Mouse (Mus musculus): ENCODE results near the gene Lrrc1. TPM values are rescaled to one million over a fixed set of nuclear protein-coding genes. Genes with fewer than 3 reads are reported as not detected.

The Lrrc1 gene
- polyA plus RNA-seq, 1 experiment from 2014 or later: 5.8 TPM

- 85% methylated on average over 2 of the region's 2 CpGs for WGBS
- Histone ChIP-seq H3K4me3 (ENCODE audit: low read depth, low read length) (no peak overlapping the region), H3K27me3 (replicated peaks; ENCODE audit: control insufficient read depth, insufficient read depth, low read length) (no peaks in the 10 kb centered on the region), H3K4me1 (replicated peaks; ENCODE audit: control insufficient read depth, insufficient read depth, low read length) (peaks cover 6% of the 10 kb centered on the region), H3K27ac (ENCODE audit: low read depth, low read length) (no peak overlapping the region), H3K4me2 (no peak overlapping the region), H3K9ac (ENCODE audit: low read depth, low read length) (no peak overlapping the region), H3K36me3 (ENCODE audit: control insufficient read depth, insufficient read depth, low read length) (no peaks in the 10 kb centered on the region), H3K9me3 (ENCODE audit: control insufficient read depth, low read length) (no peaks in the 10 kb centered on the region)
- no peak for ATAC-seq (replicated peaks; ENCODE audit: low FRiP score)
- no peak for DNase-seq (ENCODE audit: low spot score)
Observed at GRCm38 (mm10) chr9:77459365-77459764, 85.3 kb downstream of the Lrrc1 start.

- ATAC-seq (replicated peaks; ENCODE audit: low FRiP score) (no peak), DNase-seq (ENCODE audit: low spot score) (no peak)
- Histone ChIP-seq H3K9ac (ENCODE audit: low read depth, low read length) (no peak overlapping the region), H3K4me3 (ENCODE audit: low read depth, low read length) (no peak overlapping the region), H3K27ac (ENCODE audit: low read depth, low read length) (no peak overlapping the region), H3K4me1 (replicated peaks; ENCODE audit: control insufficient read depth, insufficient read depth, low read length) (no peaks in the 10 kb centered on the region; the same call in 1 of the 2 replicates), H3K9me3 (ENCODE audit: control insufficient read depth, low read length) (no peaks in the 10 kb centered on the region), H3K27me3 (replicated peaks; ENCODE audit: control insufficient read depth, insufficient read depth, low read length) (no peaks in the 10 kb centered on the region), H3K36me3 (ENCODE audit: control insufficient read depth, insufficient read depth, low read length) (no peaks in the 10 kb centered on the region), H3K4me2 (no peak overlapping the region)
- 73% methylated on average over 13 of the region's 13 CpGs for WGBS
Observed at GRCm38 (mm10) chr9:77456169-77456826, 88.4 kb downstream of the Lrrc1 start.

GRCm38 (mm10) chr9:77455439-77456168, 89.1 kb downstream of the Lrrc1 start:
- Histone ChIP-seq H3K4me3 (ENCODE audit: low read depth, low read length) (no peak overlapping the region), H3K9ac (ENCODE audit: low read depth, low read length) (no peak overlapping the region), H3K9me3 (ENCODE audit: control insufficient read depth, low read length) (no peaks in the 10 kb centered on the region), H3K27ac (ENCODE audit: low read depth, low read length) (no peak overlapping the region), H3K4me1 (replicated peaks; ENCODE audit: control insufficient read depth, insufficient read depth, low read length) (no peaks in the 10 kb centered on the region), H3K4me2 (no peak overlapping the region), H3K36me3 (ENCODE audit: control insufficient read depth, insufficient read depth, low read length) (no peaks in the 10 kb centered on the region), H3K27me3 (replicated peaks; ENCODE audit: control insufficient read depth, insufficient read depth, low read length) (no peaks in the 10 kb centered on the region)
- WGBS: 87% methylated on average over 19 of the region's 19 CpGs
- no peak for DNase-seq (ENCODE audit: low spot score)
- no peak for ATAC-seq (replicated peaks; ENCODE audit: low FRiP score)

- H3K27ac ChIP-seq (ENCODE audit: low read depth, low read length): no peak overlapping the region
Observed at GRCm38 (mm10) chr9:77452046-77452807, 92.4 kb downstream of the Lrrc1 start.

GRCm38 (mm10) chr9:77450447-77450846, 94.2 kb downstream of the Lrrc1 start:
- Histone ChIP-seq H3K27me3 (replicated peaks; ENCODE audit: control insufficient read depth, insufficient read depth, low read length) (no peaks in the 10 kb centered on the region), H3K36me3 (ENCODE audit: control insufficient read depth, insufficient read depth, low read length) (no peaks in the 10 kb centered on the region), H3K4me1 (replicated peaks; ENCODE audit: control insufficient read depth, insufficient read depth, low read length) (no peaks in the 10 kb centered on the region), H3K4me2 (no peak overlapping the region), H3K27ac (ENCODE audit: low read depth, low read length) (no peak overlapping the region), H3K9ac (ENCODE audit: low read depth, low read length) (no peak overlapping the region), H3K9me3 (ENCODE audit: control insufficient read depth, low read length) (no peaks in the 10 kb centered on the region), H3K4me3 (ENCODE audit: low read depth, low read length) (no peak overlapping the region)
- DNase-seq (ENCODE audit: low spot score): no peak
- no peak for ATAC-seq (replicated peaks; ENCODE audit: low FRiP score)
- WGBS: 76% methylated on average over 2 of the region's 2 CpGs

More at GRCm38 (mm10) chr9:77452046-77452807, 92.4 kb downstream of the Lrrc1 start:
- WGBS: 77% methylated on average over 12 of the region's 12 CpGs
- Histone ChIP-seq H3K9me3 (ENCODE audit: control insufficient read depth, low read length) (no peaks in the 10 kb centered on the region), H3K4me1 (replicated peaks; ENCODE audit: control insufficient read depth, insufficient read depth, low read length) (no peaks in the 10 kb centered on the region), H3K36me3 (ENCODE audit: control insufficient read depth, insufficient read depth, low read length) (no peaks in the 10 kb centered on the region), H3K9ac (ENCODE audit: low read depth, low read length) (no peak overlapping the region), H3K4me2 (no peak overlapping the region), H3K27me3 (replicated peaks; ENCODE audit: control insufficient read depth, insufficient read depth, low read length) (no peaks in the 10 kb centered on the region), H3K4me3 (ENCODE audit: low read depth, low read length) (no peak overlapping the region)
- DNase-seq (ENCODE audit: low spot score) (no peak), ATAC-seq (replicated peaks; ENCODE audit: low FRiP score) (no peak)

GRCm38 (mm10) chr9:77444876-77445275, 99.8 kb downstream of the Lrrc1 start:
- no peaks in the 10 kb centered on the region for H3K27me3 ChIP-seq (replicated peaks; ENCODE audit: control insufficient read depth, insufficient read depth, low read length)
- H3K27ac ChIP-seq (ENCODE audit: low read depth, low read length): no peak overlapping the region
- H3K9ac ChIP-seq (ENCODE audit: low read depth, low read length): no peak overlapping the region
- no peaks in the 10 kb centered on the region for H3K36me3 ChIP-seq (ENCODE audit: control insufficient read depth, insufficient read depth, low read length)
- WGBS: 90% methylated on average over 4 of the region's 4 CpGs
- H3K4me2 ChIP-seq: no peak overlapping the region
- no peaks in the 10 kb centered on the region for H3K4me1 ChIP-seq (replicated peaks; ENCODE audit: control insufficient read depth, insufficient read depth, low read length)
- ATAC-seq (replicated peaks; ENCODE audit: low FRiP score) (no peak), DNase-seq (ENCODE audit: low spot score) (no peak)
- no peaks in the 10 kb centered on the region for H3K9me3 ChIP-seq (ENCODE audit: control insufficient read depth, low read length)
- H3K4me3 ChIP-seq (ENCODE audit: low read depth, low read length): no peak overlapping the region

GRCm38 (mm10) chr9:77439371-77439770, 105.3 kb downstream of the Lrrc1 start:
- H3K9me3 ChIP-seq (ENCODE audit: control insufficient read depth, low read length): no peaks in the 10 kb centered on the region
- no peak overlapping the region for H3K9ac ChIP-seq (ENCODE audit: low read depth, low read length)
- no peak for DNase-seq (ENCODE audit: low spot score)
- H3K4me1 ChIP-seq (replicated peaks; ENCODE audit: control insufficient read depth, insufficient read depth, low read length): peaks cover 8% of the 10 kb centered on the region; the same call in 1 of the 2 replicates
- WGBS: 85% methylated on average over 6 of the region's 6 CpGs
- no peak overlapping the region for H3K27ac ChIP-seq (ENCODE audit: low read depth, low read length)
- H3K4me3 ChIP-seq (ENCODE audit: low read depth, low read length): no peak overlapping the region
- no peaks in the 10 kb centered on the region for H3K36me3 ChIP-seq (ENCODE audit: control insufficient read depth, insufficient read depth, low read length)
- H3K27me3 ChIP-seq (replicated peaks; ENCODE audit: control insufficient read depth, insufficient read depth, low read length): no peaks in the 10 kb centered on the region
- ATAC-seq (replicated peaks; ENCODE audit: low FRiP score): no peak
- H3K4me2 ChIP-seq: no peak overlapping the region

GRCm38 (mm10) chr9:77438836-77439271, 105.8 kb downstream of the Lrrc1 start:
- H3K36me3 ChIP-seq (ENCODE audit: control insufficient read depth, insufficient read depth, low read length): no peaks in the 10 kb centered on the region
- no peaks in the 10 kb centered on the region for H3K27me3 ChIP-seq (replicated peaks; ENCODE audit: control insufficient read depth, insufficient read depth, low read length)
- no peaks in the 10 kb centered on the region for H3K9me3 ChIP-seq (ENCODE audit: control insufficient read depth, low read length)
- no peak overlapping the region for H3K9ac ChIP-seq (ENCODE audit: low read depth, low read length)
- no peak overlapping the region for H3K27ac ChIP-seq (ENCODE audit: low read depth, low read length)
- 73% methylated on average over 11 of the region's 11 CpGs for WGBS
- DNase-seq (ENCODE audit: low spot score) (no peak), ATAC-seq (replicated peaks; ENCODE audit: low FRiP score) (no peak)
- H3K4me3 ChIP-seq (ENCODE audit: low read depth, low read length): no peak overlapping the region
- no peak overlapping the region for H3K4me2 ChIP-seq
- H3K4me1 ChIP-seq (replicated peaks; ENCODE audit: control insufficient read depth, insufficient read depth, low read length): peaks cover 8% of the 10 kb centered on the region; the same call in 1 of the 2 replicates

Measured in liver, embryonic 11.5 days (tissue).